Mouse (Mus musculus) A20 (cell line): Measurements from ENCODE around the gene Pdxk.
"Not testable (repeated sequence)": the region's sequence is repeated elsewhere in the genome, so short reads cannot be mapped to it uniquely, and the experiment has no call there.

ENCODE experiments used
- DNase-seq: peaks from one replicate; pipeline ENCODE4 v3.0.0-alpha.2; 2011; ENCODE audit warnings: low read depth, low spot score

Pdxk gene

DNA sequence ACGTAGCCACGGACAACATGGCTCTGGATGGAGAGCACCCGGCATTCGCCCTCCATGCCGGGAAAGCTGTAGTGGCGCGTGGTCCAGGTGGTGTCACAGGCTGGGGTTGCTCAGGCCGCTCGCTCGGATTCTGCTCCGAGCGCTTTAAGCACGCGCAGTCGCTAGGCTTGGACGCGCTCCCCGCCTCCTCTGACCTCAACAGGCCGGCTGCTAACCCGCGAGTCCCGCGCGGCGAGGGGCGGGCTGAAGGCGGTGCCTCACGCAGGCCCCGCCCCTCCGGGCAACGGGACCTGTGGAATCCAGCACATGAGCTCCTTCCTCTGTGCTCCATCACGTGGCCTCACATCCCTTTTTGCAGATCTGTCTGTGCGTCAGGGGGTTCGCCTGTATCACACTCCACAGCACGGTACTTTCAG is at the start of gene Pdxk:
TSS of gene Pdxk (minus strand) at position 184 of the 416 bp plus-strand sequence.
- DNase-seq: peak; percentile 96

DNA sequence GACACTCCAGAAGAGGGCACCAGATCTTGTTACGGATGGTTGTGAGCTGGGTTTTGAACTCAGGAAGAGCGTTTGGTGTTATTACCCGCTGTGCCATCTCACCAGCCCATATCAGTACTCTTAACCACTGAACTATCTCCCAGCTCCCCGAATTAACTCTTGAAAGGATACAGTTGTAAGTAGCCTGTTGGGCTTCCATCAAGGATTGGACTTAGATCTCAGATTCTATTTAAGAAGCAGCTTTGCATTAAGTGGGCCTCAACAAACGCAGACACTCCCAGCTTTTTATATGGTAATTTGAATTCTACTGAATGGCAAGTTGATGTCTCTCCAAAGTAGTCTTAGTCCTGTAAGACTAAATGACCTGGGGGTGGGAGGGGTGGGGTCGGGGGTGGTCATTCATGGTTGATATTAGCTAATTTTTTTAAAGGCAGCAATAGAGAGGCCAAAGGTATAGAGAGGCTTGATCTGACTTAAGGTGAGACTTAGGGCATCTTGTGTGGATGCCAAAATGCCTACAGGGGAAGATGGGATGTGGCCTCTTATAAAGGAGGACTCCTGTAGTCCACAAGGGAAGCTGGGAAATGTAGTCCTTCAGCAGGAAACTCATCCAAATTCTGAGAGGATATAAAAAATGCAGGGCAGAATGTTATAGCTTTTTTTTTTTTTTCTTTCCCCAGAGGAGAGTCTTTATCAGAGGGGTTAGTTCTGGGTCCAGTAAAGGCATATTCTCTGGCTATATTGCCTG is 38.4 kb upstream of the Pdxk start:
- DNase-seq: no peak

DNA sequence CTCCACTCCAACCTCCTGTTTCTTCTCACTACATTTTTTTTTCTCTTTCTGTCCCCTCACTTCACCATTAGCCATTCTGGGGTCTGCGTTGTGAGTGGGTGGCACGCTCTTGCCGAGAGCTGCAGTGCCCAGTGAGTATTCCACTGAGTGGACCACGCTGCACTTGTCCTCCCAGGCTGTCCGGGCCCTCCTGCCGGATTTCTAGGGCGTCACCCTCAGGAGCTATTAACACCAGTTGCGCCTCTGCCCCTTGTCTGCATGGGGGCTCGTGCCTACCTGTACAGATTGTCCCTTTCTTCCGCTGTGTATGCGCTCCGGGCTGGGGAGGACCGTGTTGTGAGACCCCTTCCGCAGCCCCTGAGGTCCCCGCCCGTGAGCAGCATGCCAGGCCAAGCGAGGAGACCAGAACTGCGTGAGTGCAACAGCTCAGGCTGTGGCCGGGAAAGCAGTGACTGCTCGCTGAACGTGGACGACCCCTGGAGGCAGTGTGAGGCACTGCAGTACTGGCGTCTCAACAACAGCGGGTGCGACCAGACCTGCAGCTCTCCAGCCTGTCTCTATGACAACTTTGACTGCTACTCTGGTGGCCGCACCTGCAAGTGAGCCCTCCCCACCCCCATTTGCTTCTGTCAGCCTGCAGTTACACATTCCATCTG is 22.8 kb upstream of the Pdxk start:
- DNase-seq: peak; percentile 84

DNA sequence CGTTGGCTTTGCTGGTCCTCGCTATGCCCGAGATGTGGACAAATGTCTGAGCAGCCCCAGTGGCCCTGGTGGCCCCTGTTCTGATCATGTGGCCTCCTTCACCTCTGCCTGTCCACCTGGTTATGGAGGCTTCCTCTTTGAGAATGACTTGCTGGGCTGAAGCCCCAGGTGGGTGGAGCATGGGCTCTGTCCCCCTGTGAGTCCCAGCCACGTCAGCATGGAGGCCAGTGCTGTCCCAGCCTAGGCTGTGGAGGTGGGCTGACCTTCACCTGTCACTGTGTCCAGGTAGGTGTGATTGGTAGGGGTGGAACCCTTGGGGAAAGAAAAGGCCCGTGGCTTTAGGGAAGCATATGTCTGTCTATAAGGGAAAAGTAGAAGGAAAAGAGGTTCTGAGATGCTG is 22.1 kb upstream of the Pdxk start:
- DNase-seq: no peak

DNA sequence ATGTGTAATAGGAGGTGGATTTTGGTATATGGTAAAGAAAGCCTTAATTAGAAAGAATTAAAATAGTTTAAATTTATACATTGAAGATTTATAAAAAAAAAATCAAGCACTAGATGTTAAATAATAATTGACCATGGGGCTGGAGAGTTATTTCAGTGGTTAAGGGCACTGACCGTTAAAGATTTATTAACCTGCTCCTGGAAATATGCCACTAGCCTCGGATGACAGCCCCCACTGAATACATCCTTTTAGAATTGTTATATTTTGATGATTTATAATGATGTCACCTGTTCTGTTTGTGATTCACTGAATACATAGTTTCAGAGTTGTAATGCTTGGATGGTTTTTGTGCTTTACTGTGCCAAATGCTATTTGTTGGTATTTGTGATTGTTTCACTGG is 20.6 kb upstream of the Pdxk start:
- not testable (repeated sequence) for DNase-seq

DNA sequence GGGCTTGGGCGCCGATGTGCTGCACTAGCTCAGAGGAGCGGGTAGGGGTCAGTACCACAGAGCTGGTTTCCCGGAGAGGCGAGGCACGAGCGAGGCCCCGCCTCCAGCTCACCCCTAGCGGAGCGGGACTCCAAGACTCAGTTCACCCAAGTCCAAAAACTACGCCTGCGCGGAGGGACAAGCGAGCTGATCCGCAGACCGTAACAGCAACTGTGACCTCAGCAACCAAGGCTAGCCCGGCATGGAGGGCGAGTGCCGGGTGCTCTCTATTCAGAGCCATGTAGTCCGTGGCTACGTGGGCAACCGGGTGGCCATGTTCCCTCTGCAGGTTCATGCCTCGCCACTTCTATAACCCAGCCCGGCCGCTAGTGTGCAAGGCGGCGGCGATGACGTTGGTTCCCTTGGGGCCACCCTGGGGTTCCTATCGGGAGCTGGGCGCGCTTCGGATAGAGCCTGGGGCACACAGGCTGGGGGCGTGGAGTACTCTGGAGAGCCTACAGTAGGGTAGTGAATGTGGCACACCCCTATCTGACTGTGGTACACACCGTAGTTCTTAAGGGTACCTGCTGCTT is 17.2 kb upstream of the Pdxk start:
- DNase-seq: peak; percentile 73

DNA sequence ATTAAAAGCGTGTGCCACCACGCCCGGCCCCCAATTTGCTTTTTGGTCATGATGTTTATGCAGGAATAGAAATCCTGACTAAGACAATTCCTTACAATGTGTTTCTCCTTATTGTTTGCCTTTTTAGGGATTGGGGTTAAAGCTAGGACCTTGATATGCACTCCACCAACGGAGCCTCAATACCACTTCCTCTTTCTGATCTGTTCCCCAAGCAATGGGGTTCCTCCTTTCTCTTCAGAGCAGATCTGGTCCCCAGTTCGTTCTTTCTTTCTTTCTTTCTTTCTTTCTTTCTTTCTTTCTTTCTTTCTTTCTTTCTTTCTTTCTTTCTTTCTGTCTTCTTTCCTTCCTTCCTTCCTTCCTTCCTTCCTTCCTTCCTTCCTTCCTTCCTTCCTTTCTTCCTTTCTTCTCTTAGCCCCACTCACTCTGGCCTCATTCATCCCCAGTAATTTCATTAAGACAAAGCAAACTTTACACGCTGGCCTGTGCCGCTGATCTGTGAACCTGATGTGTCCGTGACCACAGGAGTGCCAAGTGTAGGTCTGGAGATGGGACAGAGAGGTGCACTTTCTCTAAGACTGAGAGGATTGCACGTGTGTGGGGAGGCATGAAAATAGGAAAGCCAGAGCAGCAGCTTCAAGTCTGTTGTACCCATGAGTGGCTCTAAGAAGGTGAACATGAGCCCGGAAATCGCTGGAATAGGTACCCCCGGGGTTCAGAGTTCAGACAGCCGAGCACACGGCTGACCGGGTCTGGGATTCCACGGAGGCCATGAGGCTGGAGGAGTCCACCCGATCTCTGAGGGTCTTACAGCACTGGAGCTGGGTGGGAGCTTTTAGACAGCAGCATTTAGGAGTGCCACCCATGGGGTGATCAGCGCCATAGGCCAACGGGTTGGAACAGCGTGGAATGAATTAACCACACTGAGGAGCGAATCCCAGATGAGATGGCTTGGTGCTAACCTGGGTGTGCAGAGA is 16.5 kb upstream of the Pdxk start:
- DNase-seq: peak; percentile 73

DNA sequence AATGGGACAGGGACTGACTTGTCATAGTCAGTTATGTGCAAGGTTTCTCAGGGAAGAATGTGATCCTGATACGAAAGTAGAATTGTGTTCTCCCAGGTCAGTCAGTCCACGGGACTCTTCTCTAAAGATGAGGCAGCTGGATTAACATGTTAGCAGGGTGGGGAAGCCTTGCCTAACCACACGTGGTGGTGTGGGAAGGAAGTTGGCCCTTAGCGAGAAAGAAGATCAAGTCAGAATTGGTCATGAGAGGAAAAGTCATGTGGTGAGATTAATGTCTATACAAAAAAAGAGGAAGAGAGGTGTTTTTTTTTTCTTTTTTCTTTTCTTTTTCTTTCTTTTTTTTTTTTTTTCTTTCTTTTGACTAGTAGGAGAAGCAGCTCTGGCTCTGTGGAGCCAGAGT is 12.0 kb upstream of the Pdxk start:
- no peak for DNase-seq

DNA sequence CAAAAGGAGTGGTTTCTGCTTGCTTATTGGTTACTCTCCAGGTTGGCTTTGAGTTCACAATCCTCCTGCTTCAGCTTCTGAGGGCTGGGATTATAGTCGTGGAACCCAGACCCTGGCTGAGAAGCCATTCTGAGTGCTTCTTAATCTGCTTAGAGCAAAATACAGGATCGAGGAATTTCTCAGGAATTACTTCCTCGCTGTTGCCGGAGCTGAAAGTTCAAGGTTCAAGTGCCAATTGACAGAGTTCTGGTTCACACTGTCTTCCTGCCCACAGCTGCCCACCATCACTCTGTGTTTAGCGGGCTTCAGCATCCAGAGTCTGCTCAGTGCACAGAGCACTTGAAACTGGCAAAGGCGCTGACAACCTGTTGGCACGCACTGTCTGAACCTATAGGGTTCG is 10.0 kb upstream of the Pdxk start:
- DNase-seq: no peak

GRCm38 (mm10) chr10:78473434-78473833 is 8.7 kb upstream of the Pdxk start:
- no peak for DNase-seq

DNA sequence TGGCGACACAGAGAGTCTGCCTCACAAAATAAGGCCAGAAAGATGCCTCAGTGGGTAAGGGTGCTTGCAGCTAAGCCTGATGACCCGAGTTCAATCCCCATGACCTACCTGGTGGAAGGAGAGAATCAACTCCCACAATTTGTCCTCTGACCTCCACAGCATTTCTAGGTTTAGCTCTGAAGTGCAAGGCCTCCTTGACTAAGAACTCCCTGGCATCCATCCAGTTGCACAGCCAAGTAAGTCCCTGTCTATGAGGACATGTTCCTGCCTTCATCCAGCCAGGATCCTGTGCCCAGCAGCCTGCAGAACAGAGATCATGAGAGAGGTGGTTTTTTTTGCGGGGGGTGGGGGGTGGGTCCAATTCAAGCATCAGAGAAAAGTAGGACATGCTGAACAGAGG is 7.3 kb upstream of the Pdxk start:
- no peak for DNase-seq

GRCm38 (mm10) chr10:78470582-78471313 is 6.0 kb upstream of the Pdxk start:
- no peak for DNase-seq

- no peak for DNase-seq
These were observed 3.1 kb upstream of the Pdxk start for GRCm38 (mm10) chr10:78467761-78468310.

DNA sequence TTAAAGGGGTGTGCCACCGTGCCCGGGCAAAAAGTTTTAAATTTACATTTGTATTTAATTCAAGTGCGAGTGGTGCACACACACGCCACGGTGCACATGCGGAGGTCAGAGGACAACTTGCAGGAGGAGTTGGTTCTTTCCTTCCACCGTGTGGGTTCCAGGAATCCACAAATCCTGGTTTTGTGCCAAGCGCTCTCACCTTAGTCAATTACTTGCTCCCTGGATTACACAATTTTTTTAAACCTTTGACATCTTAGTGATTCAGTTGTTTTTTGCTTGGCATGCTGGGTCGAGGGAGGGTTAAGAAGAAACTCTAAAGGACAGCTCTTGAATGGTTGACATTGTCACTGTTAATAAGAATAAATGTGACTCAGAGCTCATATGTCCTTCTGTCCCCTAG is 1.9 kb upstream of the Pdxk start:
- DNase-seq: no peak

DNA sequence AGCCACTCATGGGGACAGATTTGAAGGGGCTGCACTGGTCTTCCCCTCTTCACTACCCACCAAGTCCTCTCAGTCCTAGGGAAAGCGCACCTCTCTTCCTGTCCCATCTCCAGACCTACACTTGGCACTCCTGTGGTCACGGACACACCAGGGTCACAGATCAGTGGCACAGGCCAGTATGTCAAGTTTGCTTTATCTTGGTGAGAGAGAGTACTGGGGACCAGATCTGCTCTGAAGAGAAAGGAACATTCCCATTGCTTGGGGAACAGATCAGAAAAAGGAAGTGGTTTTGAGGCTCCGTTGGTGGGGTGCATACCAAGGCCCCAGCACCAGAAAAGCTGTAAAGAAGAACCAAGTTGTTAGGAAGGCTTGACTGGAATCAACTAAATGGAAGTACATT is 697 bp upstream of the Pdxk start:
- peak; percentile 23 for DNase-seq

GRCm38 (mm10) chr10:78464201-78464791 is 479 bp downstream of the Pdxk start:
- DNase-seq: peak; percentile 55

DNA sequence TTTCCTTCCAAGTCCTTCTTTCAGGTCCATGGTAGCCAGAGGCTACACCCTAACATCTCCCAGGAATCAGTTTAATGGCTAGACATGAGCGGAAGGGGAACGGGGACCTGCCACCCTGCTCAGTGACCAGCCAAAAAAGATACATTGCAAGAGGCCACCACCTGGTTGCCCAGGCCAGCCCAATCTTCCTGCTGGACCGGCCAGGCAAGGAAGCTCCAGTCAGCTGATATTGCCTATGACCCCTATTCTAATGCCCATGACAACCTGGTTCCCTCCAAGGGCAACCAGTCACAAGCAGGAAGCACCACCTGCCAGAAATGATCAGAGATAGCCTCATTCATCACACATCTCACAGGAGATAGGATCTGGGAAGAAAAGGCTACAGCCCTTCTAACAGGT is 1.0 kb downstream of the Pdxk start:
- peak; percentile 12 for DNase-seq

DNA sequence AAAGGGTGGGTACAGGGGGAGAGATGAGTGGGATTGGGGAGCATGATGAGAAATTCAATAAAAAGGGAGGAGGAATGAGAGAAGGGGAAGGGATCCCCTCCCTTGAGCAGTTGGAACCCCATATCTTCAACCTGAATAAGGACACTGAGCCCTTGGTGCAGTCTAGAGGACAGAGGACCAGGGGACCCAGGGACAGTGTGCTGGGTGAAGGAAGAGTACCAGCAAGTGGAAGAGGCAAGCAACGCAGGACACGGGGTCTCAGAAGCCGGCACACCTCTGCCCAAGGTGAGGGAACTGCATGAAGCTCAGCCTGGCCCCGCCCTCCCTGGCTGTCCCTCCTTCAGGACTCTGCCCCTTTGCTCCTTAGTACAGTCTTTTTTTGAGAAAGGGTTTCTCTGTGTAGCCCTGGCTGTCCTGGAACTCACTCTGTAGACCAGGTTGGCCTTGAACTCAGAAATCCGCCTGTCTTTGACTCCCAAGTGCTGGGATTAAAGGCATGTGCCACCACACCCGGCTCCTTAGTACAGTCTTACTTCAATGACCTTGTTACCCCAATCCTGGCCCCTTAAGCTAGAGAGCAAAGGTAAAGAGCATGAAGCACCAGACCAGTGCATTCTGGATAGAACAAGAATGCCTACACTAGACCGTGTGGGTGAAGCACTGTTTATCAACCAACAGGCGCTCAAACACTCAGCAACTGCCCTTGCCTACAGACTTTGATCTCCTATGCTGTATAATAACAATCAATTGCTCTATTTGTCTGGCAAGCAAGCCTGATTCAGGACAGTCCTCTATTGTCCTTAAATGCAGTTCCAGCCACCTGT is 1.6 kb downstream of the Pdxk start:
- no peak for DNase-seq

DNA sequence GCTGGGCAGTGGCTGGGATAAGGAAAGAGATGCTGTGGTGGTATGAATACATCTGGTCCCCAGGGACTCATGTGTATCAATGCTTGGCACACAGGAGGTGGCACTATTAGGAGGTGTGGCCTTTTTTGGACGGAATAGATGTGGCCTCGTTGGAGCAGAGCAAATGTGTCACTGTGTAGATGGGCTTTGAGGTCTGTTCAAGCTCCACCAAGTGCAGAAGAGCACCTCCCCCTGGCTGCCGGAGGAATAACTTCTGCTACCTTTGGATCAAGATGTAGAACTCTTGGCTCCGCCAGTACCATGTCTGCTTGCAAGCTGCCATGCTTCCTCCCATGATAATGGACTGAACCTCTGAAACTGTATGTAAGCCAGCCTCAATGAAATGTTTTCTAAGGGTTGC is 3.0 kb downstream of the Pdxk start:
- DNase-seq: peak; percentile 39

GRCm38 (mm10) chr10:78460463-78460862 is 4.3 kb downstream of the Pdxk start:
- DNase-seq: peak; percentile 46
